Mouse (Mus musculus): Measurements from ENCODE around the gene Ift27. TPM values are rescaled to one million over a fixed set of nuclear protein-coding genes. Genes with fewer than 3 reads are reported as not detected.

Ift27 gene
- polyA plus RNA-seq (2015; fragmentation: Nextera tagmentation; extraction: Ambion mirVana): 88.4 and 99.8 TPM in 2 replicates

DNA sequence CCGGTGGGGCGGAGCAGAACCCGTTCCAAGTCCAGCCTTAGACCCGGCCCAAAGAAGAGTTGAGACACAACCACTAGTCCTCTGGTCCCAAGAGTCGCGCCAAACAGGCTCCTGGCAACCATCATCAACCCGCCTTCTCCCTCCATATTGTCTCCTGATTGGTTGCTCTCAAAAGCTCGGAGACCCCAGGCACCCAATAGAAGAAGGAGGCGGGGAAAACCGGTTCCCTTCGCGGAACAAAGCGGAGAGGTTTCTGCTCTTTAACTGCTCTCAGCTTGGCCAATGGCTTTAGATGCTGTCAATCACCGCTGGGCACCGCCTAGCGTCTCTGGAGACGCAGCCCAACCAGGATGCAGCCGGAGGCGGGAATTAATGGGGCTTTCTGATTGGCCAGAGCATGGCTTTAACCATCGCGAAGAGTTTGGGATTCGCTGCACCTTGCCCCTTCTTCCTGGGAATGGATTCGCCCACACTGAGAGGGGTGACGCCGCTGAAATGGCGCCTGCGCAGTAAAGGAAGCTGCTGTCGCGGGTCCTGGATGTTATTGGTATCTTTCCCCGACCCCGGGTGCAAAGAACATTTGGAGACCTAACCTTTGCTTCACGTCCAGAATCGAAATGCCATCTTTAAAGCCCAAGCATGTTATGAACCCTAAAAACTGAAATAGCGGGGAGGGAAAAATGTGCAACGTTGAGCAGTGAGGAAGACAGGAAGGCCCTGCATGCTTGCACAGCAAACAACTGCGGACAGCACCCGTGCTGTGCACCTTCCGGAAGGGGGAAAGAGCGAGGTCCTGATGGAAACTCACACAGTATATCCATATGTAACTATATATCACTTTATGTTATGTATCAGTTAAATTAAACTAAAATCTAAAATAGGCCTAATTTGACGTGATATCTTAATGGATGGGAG is at the start of gene Ift27:
Gene Ift27 (minus strand): TSS at position 136 of the 915 bp plus-strand sequence.
- WGBS: 1% methylated on average over 40 of the region's 40 CpGs
- Histone ChIP-seq H3K4me3 (replicated peaks) (peak within 1 kb of the TSS; percentile 67), H3K27me3 (replicated peaks) (no peaks in the 10 kb centered on the region), H3K36me3 (no peaks in the 10 kb centered on the region), H3K4me1 (peaks cover 47% of the 10 kb centered on the region), H3K27ac (replicated peaks) (peak within 1 kb of the TSS; percentile 89), H3K4me2 (peak within 1 kb of the TSS; percentile 86), H3K9ac (replicated peaks) (peak within 1 kb of the TSS; percentile 70), H3K9me3 (replicated peaks) (no peaks in the 10 kb centered on the region)
- ATAC-seq (ENCODE audit: low FRiP score): peak; percentile 95

DNA sequence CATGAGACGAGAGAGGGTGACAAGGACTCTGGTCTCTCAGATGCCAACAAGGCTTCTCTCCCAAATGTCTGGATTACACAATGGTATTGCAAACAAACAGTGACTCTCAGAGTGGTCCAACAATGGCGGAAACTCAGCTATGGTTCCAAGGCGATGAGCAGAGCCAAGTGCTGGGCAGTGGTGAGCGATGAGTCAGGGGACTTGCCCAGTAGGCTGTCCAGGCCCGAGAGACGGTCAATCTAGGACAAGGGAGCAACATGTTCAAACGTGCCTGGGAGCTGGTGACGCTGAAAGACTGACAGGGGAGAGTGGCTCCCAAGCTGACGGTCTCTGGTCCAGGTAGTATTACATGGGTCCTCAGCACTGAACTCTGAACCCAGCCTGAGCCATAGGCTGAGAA is 41.4 kb upstream of the Ift27 start:
- 88% methylated on average over 9 of the region's 9 CpGs for WGBS
- Histone ChIP-seq H3K4me2 (no peak overlapping the region), H3K4me1 (no peaks in the 10 kb centered on the region)

DNA sequence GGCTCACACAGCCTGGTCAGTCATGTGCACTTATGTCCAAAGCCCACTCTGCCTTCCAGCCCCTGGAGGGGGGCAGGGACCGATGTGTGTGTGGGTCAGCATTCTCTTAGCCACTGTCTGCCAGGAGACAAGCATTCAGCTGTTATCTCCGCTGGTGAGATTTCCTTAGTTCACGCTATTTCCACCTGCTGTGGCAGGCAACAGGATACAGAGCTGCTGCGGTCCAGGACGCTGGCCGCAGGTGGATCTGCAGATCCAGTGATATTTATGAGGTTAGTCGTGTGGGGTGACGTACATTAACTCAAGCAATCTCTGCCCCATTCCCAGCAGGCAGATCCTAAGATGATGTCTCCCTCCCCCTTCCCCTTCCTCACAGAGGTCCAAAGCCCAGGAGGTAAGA is 37.5 kb upstream of the Ift27 start:
- Histone ChIP-seq H3K27me3 (replicated peaks) (0 out of 2 replicates have a peak, but pooled peaks cover under 1% of the 10 kb centered on the region), H3K36me3 (no peaks in the 10 kb centered on the region), H3K27ac (replicated peaks) (no peak overlapping the region), H3K4me2 (no peak overlapping the region), H3K9ac (replicated peaks) (no peak overlapping the region), H3K9me3 (replicated peaks) (no peaks in the 10 kb centered on the region), H3K4me3 (replicated peaks) (no peak overlapping the region), H3K4me1 (no peaks in the 10 kb centered on the region)
- no peak for ATAC-seq (ENCODE audit: low FRiP score)
- WGBS: 83% methylated on average over 8 of the region's 8 CpGs

More for the DNA sequence above, 41.4 kb upstream of the Ift27 start:
- no peak for ATAC-seq (ENCODE audit: low FRiP score)
- Histone ChIP-seq H3K27me3 (replicated peaks) (no peaks in the 10 kb centered on the region), H3K9ac (replicated peaks) (no peak overlapping the region), H3K27ac (replicated peaks) (no peak overlapping the region), H3K36me3 (no peaks in the 10 kb centered on the region), H3K9me3 (replicated peaks) (no peaks in the 10 kb centered on the region), H3K4me3 (replicated peaks) (no peak overlapping the region)

DNA sequence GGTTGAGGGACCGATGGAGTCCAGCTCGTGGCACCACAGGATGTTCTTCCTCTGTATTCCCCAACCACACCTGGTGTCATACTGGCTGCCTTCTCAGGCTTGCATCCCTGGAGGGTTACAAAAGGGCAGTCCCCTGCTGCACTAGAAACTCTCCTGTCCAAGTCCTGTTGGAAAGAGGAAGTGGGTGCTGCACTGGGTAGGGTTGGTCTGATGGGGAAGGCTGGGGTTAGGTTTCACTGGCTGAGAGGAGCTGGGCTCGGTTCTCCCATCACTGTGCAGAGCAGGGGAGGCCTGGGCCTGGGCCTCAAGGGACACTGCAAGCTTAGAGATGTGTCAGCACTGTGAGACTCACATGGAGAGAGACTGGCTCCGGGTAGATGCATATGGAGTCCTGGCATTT is 36.3 kb upstream of the Ift27 start:
- H3K4me2 ChIP-seq: no peak overlapping the region
- ATAC-seq (ENCODE audit: low FRiP score): no peak
- no peak overlapping the region for H3K9ac ChIP-seq (replicated peaks)
- WGBS: 89% methylated on average over 4 of the region's 4 CpGs
- no peak overlapping the region for H3K4me3 ChIP-seq (replicated peaks)
- peaks cover 7% of the 10 kb centered on the region for H3K27me3 ChIP-seq (replicated peaks)
- H3K4me1 ChIP-seq: no peaks in the 10 kb centered on the region
- H3K36me3 ChIP-seq: no peaks in the 10 kb centered on the region
- H3K9me3 ChIP-seq (replicated peaks): no peaks in the 10 kb centered on the region
- no peak overlapping the region for H3K27ac ChIP-seq (replicated peaks)

DNA sequence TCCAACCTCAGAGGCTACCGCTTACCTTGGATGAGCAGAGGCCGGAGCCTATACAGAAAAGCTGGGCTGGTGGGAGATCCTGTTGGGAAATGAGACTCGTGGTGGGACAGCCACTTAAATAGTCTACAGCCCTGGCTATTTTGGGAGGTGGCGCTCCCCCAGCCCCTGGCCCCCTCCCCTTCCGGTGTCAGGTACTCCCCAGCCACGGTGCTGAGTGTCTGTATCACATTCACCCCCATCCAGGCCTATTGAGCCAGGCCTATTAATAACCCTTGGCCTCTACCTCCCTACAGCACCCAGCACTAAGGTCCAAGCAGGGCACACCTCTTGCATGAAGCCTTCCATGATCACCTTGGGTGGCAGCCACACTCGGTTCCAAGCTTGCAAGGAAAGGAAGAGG is 32.4 kb upstream of the Ift27 start, which contains the start of gene Pvalb:
Gene Pvalb (minus strand): TSS at position 89 of the 400 bp plus-strand sequence.
- Histone ChIP-seq H3K27me3 (replicated peaks) (peaks cover 45% of the 10 kb centered on the region), H3K9ac (replicated peaks) (no peak within 1 kb of the TSS), H3K27ac (replicated peaks) (no peak within 1 kb of the TSS), H3K36me3 (no peaks in the 10 kb centered on the region), H3K4me3 (replicated peaks) (no peak within 1 kb of the TSS), H3K9me3 (replicated peaks) (no peaks in the 10 kb centered on the region), H3K4me1 (peaks cover 11% of the 10 kb centered on the region), H3K4me2 (no peak within 1 kb of the TSS)
- WGBS: 91% methylated on average over 7 of the region's 7 CpGs
- no peak for ATAC-seq (ENCODE audit: low FRiP score)

DNA sequence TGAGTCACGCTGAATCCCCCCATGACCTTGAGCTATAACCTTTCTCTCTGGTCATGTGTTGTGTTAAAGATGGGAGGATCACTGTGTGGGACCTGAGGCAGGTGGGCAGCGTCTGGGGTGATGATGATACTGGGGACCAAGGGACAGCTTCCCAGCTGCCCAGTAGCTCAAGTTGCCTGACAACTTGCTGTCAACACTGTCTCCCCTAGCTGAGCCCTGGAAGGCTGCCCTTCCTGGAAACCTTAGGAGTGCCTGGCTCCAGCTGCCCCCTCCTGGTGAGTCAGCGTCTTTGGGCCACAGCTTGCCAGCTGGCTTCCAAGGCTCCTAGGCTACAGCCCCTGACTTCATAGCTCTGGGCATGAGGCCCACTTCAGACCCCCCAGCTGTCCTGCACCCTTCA is 31.3 kb upstream of the Ift27 start:
- Histone ChIP-seq H3K36me3 (no peaks in the 10 kb centered on the region), H3K4me3 (replicated peaks) (no peak overlapping the region), H3K27me3 (replicated peaks) (peaks cover 47% of the 10 kb centered on the region), H3K9me3 (replicated peaks) (no peaks in the 10 kb centered on the region), H3K4me2 (no peak overlapping the region), H3K4me1 (peaks cover 11% of the 10 kb centered on the region), H3K9ac (replicated peaks) (no peak overlapping the region), H3K27ac (replicated peaks) (no peak overlapping the region)
- 0 out of 2 replicates have a peak, but pooled peaks have one; percentile 21 for ATAC-seq (ENCODE audit: low FRiP score)
- 48% methylated on average over 3 of the region's 3 CpGs for WGBS

DNA sequence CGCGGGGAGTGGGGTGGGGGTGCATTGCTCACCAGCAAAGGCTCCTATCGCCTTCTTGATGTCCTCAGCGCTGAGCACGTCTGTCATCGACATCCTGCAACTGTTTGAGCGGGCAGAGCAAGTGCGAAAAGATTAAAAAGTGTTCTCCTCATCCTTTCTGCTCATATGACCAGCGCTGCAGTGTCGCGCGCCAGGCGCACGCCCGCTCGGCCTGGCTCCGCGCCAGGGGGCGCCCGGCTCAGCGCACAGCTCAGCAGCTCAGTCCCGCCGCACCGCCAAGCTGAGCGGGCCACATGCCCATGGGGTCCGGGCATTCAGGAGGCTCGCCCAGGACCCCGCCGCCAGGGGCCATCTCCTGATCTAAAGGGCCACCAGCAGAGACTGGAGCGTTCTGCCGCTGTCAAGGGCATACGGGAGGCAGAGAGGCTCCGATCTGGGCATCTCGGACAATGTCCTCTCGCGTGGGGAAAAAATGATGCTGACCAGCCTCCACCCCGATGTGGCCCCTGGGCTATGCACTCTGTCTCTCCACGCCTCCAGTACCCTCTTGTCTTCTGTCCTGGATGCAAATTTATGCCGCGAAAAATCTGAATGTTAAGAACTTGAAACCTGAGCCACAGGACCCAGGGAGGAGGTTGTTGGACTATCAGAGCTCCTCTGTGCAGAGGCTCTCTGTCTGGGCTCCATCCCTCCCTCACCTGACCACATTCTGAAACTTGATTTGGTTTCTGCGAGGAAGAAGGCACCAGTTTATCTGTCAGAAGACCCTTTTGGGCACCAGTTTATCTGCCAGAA is 30.3 kb upstream of the Ift27 start:
- Histone ChIP-seq H3K27me3 (replicated peaks) (peaks cover 47% of the 10 kb centered on the region), H3K9ac (replicated peaks) (peak overlapping the region; percentile 45)

DNA sequence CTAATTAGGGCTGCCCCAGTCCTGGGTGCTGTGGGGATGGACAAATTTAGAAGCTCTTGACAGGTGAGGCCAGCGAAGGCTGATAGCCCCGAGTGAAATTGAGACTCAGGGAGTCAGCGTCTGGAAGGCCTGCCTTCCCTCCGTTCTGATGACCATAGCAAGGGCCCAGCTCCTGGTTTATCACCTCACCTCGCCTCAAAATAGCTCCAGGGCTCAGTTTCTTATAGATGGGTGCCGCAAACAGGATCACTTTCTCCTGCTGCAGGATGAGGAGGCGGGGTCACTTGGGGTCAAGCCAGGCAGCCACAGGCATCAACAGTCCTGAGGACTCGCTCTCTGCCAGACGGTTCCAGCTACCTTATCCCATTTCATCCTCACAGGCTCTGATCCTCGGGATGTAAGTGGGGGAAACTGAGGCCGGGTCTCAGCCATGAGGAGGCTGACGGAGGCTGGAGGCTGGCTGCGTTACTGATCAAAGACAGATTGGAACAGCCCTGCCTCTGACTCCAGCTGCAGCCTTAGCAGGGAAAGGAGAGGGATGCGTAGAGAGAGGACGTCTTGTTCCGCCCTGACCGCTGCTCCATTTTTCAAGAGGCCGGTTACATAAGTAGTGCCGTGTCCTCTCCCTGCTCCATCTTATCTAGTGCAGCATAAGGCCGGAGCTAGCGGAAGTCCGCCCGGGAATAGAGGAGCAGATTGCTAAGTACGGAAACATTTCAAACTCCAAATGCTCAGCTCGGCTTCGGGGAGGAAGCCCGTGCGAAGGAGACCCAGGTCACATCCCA is 21.4 kb upstream of the Ift27 start:
- no peak overlapping the region for H3K9ac ChIP-seq (replicated peaks)
- H3K4me2 ChIP-seq: no peak overlapping the region
- H3K4me1 ChIP-seq: no peaks in the 10 kb centered on the region
- H3K36me3 ChIP-seq: no peaks in the 10 kb centered on the region
- H3K27ac ChIP-seq (replicated peaks): no peak overlapping the region
- H3K27me3 ChIP-seq (replicated peaks): no peaks in the 10 kb centered on the region
- no peak for ATAC-seq (ENCODE audit: low FRiP score)
- WGBS: 83% methylated on average over 28 of the region's 28 CpGs
- no peak overlapping the region for H3K4me3 ChIP-seq (replicated peaks)
- no peaks in the 10 kb centered on the region for H3K9me3 ChIP-seq (replicated peaks)

More for the DNA sequence above, 30.3 kb upstream of the Ift27 start:
- Histone ChIP-seq H3K27ac (replicated peaks) (no peak overlapping the region), H3K4me3 (replicated peaks) (peak overlapping the region; percentile 43), H3K4me1 (peaks cover 11% of the 10 kb centered on the region), H3K9me3 (replicated peaks) (no peaks in the 10 kb centered on the region), H3K4me2 (peak overlapping the region; percentile 89), H3K36me3 (no peaks in the 10 kb centered on the region)
- WGBS: 1% methylated on average over 41 of the region's 41 CpGs
- ATAC-seq (ENCODE audit: low FRiP score): peak; percentile 59; the same call in 1 of the 2 replicates

DNA sequence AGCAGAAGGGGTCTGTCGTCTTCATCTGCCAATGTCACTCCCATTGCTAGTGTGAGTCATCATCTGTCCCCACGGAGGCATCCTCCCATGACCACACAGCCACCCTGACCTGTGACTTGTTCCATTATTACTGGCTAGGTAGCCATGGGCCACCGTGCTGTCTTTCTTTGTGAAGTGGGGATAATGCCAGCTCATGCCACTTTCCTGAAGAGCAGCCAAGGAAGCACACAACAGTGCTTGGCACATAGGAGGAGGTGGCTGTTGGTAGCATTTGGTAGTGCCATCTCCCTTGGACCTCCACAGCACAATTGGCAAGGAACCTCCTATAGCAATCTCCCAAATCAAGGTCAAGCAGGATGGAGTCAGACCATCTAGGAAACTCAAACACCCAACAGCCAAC is 20.4 kb upstream of the Ift27 start:
- no peaks in the 10 kb centered on the region for H3K4me1 ChIP-seq

DNA sequence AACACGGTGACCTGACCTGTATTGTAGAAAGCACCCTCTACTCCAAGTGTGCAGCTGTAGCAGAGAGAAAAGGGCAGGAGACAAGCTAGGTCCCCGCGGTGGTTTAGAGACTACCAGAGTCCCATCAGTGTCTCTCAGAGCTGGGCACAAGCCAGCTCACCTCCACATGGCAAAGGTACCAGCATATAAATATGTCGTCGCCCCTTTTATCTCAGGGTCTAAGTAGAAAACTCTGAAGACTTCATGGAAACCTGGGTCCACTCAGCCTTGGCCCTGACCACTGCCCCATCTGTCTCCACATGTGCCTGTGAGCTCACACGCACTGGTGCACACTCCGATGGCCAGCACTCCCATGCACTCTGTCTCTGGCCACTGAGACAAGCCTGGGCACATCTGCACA is 15.7 kb upstream of the Ift27 start:
- no peak for ATAC-seq (ENCODE audit: low FRiP score)

More for the DNA sequence above, 20.4 kb upstream of the Ift27 start:
- Histone ChIP-seq H3K4me3 (replicated peaks) (no peak overlapping the region), H3K9me3 (replicated peaks) (no peaks in the 10 kb centered on the region), H3K27me3 (replicated peaks) (no peaks in the 10 kb centered on the region), H3K4me2 (no peak overlapping the region), H3K36me3 (no peaks in the 10 kb centered on the region), H3K9ac (replicated peaks) (no peak overlapping the region), H3K27ac (replicated peaks) (no peak overlapping the region)
- WGBS: 85% methylated on average over 3 of the region's 3 CpGs
- no peak for ATAC-seq (ENCODE audit: low FRiP score)

DNA sequence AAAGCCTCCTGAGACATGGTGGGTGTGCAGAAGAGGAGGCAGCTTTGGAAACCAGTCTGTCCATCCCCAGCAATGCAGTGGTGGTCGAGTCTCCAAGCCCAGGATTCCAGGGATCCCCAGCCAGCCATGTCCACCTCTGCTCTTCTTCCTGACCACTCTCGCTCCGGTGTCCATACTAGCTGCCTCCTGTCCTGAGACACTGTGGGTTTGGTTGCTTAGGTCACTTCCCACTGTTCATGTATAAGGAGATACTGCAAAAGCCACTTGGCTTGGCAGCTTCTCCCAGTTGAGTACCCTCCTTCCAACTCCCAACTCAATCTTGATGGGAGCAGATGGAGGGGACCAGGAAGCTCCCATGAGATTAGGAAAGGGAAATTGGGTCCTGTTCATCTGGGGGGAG is 14.6 kb upstream of the Ift27 start:
- Histone ChIP-seq H3K27ac (replicated peaks) (no peak overlapping the region), H3K9me3 (replicated peaks) (no peaks in the 10 kb centered on the region), H3K9ac (replicated peaks) (no peak overlapping the region), H3K4me1 (peaks cover 9% of the 10 kb centered on the region; the same call in 1 of the 2 replicates), H3K36me3 (no peaks in the 10 kb centered on the region), H3K4me2 (no peak overlapping the region), H3K27me3 (replicated peaks) (0 out of 2 replicates have a peak, but pooled peaks cover 4% of the 10 kb centered on the region), H3K4me3 (replicated peaks) (no peak overlapping the region)
- no peak for ATAC-seq (ENCODE audit: low FRiP score)
- 86% methylated on average over 3 of the region's 3 CpGs for WGBS

More for the DNA sequence above, 15.7 kb upstream of the Ift27 start:
- Histone ChIP-seq H3K4me1 (peaks cover 7% of the 10 kb centered on the region; the same call in 1 of the 2 replicates), H3K9me3 (replicated peaks) (no peaks in the 10 kb centered on the region), H3K36me3 (no peaks in the 10 kb centered on the region), H3K4me3 (replicated peaks) (no peak overlapping the region), H3K27ac (replicated peaks) (no peak overlapping the region), H3K27me3 (replicated peaks) (no peaks in the 10 kb centered on the region), H3K4me2 (no peak overlapping the region), H3K9ac (replicated peaks) (no peak overlapping the region)
- WGBS: 92% methylated on average over 7 of the region's 7 CpGs
